Mouse (Mus musculus) heart, adult 2 months (tissue): Measurements from ENCODE around the gene Gpr153. TPM values are rescaled to one million over a fixed set of nuclear protein-coding genes. Genes with fewer than 3 reads are reported as not detected.

Experiments used
- DNase-seq, 2 experiments: peaks; one replicate each; pipeline ENCODE4 v3.0.0; 2021
- H3K27ac ChIP-seq: fragments of 200-600 bp; 2 replicates; pipeline ENCODE4 v1.8.1; 2022
- H3K27me3 ChIP-seq: fragments of 200-500 bp; 2 replicates; pipeline ENCODE4 v1.6.1; 2012; ENCODE audit warnings: mild to moderate bottlenecking, low read length, inconsistent platforms, mixed read lengths; ENCODE audit not compliant: control insufficient read depth, insufficient read depth
- H3K36me3 ChIP-seq: fragments of 200-500 bp; 2 replicates; pipeline ENCODE4 v1.6.1; 2012; ENCODE audit warnings: low read length, inconsistent platforms; ENCODE audit not compliant: control insufficient read depth, insufficient read depth
- H3K4me1 ChIP-seq: fragments of 200-500 bp; 2 replicates; pipeline ENCODE4 v1.6.1; 2011; ENCODE audit warnings: low read length; ENCODE audit not compliant: control insufficient read depth, insufficient read depth
- H3K4me3 ChIP-seq: fragments of 200-600 bp; 2 replicates; pipeline ENCODE4 v1.8.1; 2022
- H3K79me2 ChIP-seq: fragments of 200-500 bp; replicated peaks from 2 replicates; pipeline ENCODE4 v1.6.1; 2012; ENCODE audit warnings: mild to moderate bottlenecking, inconsistent platforms, low read length, moderate library complexity, mixed read lengths; ENCODE audit not compliant: control insufficient read depth, insufficient read depth
- H3K9ac ChIP-seq: fragments of 200-500 bp; 2 replicates; pipeline ENCODE4 v1.6.1; 2012; ENCODE audit warnings: low read depth, mild to moderate bottlenecking, control low read depth, inconsistent platforms, low read length, mixed read lengths
- CTCF ChIP-seq: fragments of 200-600 bp; IDR thresholded peaks from 2 replicates; pipeline ENCODE4 v1.8.1; 2022; ENCODE audit warnings: antibody characterized with exemption, mild to moderate bottlenecking, moderate library complexity
- EP300 ChIP-seq: fragments of 200-500 bp; IDR thresholded peaks from 2 replicates; pipeline ENCODE4 v1.6.1; 2011; ENCODE audit warnings: low read depth, low read length, control low read depth; ENCODE audit not compliant: insufficient read depth
- POLR2A ChIP-seq: fragments of 200-500 bp; IDR thresholded peaks from 2 replicates; pipeline ENCODE4 v1.6.1; 2011; ENCODE audit warnings: mild to moderate bottlenecking, low read depth, low read length, control low read depth; ENCODE audit not compliant: insufficient read depth
- WGBS: fragments of 180-500 bp; shearing (Covaris S2); methylation state at CpG from one replicate; pipeline ENCODE4 v1.1.7; 2018; 5-methylcytosine and 5-hydroxymethylcytosine counted together
- intact Hi-C: fragments of 180-260 bp; cut with DNase I; formaldehyde crosslinking; loops from one replicate; pipeline ENCODE4 v1.15.1; 2025
- polyA plus RNA-seq: library from polyadenylated mRNA; depleted of rRNA; stranded (reverse); fragments of >200 nt; gene quantifications from 2 replicates; pipeline ENCODE4 v1.2.3, GENCODE M21; 2012
- total RNA-seq, 2 experiments: library from RNA; stranded (reverse); gene quantifications; 2 replicates each; pipeline ENCODE4 v1.2.3; 2021

Gpr153 gene
- total and polyA plus RNA-seq, 3 experiments = 8.6 to 18.0 (median 11.9) TPM

- Histone ChIP-seq H3K27ac (no peak overlapping the region), H3K36me3 (no peaks in the 10 kb centered on the region), H3K4me3 (no peak overlapping the region), H3K27me3 (no peaks in the 10 kb centered on the region), H3K9ac (no peak overlapping the region), H3K4me1 (peaks cover 6% of the 10 kb centered on the region), H3K79me2 (no peaks in the 10 kb centered on the region)
- DNase-seq = no peak
- TF ChIP-seq EP300 = no peak
- TF ChIP-seq POLR2A = no peak
- no peak for TF ChIP-seq CTCF
- 69% methylated on average over 4 of the region's 4 CpGs for WGBS
- intact Hi-C loops = no loop called here
Measured at GRCm38 (mm10) chr4:152239974-152240373, 34.1 kb upstream of the Gpr153 start.

GRCm38 (mm10) chr4:152243241-152243891 lies 30.7 kb upstream of the Gpr153 start:
- H3K9ac ChIP-seq = no peak overlapping the region
- DNase-seq = no peak
- no peak for TF ChIP-seq EP300
- no peak for TF ChIP-seq POLR2A
- no peak for TF ChIP-seq CTCF
- intact Hi-C loops = no loop called here
- no peak overlapping the region for H3K27ac ChIP-seq
- WGBS = 81% methylated on average over 9 of the region's 9 CpGs
- no peaks in the 10 kb centered on the region for H3K27me3 ChIP-seq
- 0 out of 2 replicates have a peak, but pooled peaks cover 2% of the 10 kb centered on the region for H3K36me3 ChIP-seq
- H3K4me1 ChIP-seq = peaks cover 15% of the 10 kb centered on the region
- no peak overlapping the region for H3K4me3 ChIP-seq
- H3K79me2 ChIP-seq = no peaks in the 10 kb centered on the region

- Histone ChIP-seq H3K4me1 (peaks cover 15% of the 10 kb centered on the region), H3K4me3 (no peak overlapping the region), H3K79me2 (no peaks in the 10 kb centered on the region), H3K27ac (peak overlapping the region; percentile 87; the same call in 1 of the 2 replicates), H3K27me3 (no peaks in the 10 kb centered on the region), H3K36me3 (0 out of 2 replicates have a peak, but pooled peaks cover 2% of the 10 kb centered on the region), H3K9ac (no peak overlapping the region)
- WGBS = 85% methylated on average over 8 of the region's 8 CpGs
- TF ChIP-seq CTCF (no peak), EP300 (no peak)
- intact Hi-C loops = loop anchor here (2.0 kb wide), 1 partner anchor 17 kb away; no protein-coding TSS in a partner anchor
- DNase-seq = no peak
Measured at GRCm38 (mm10) chr4:152243969-152244368, 30.1 kb upstream of the Gpr153 start.

GRCm38 (mm10) chr4:152244545-152245522 lies 29.2 kb upstream of the Gpr153 start:
- DNase-seq = no peak
- H3K9ac ChIP-seq = peak overlapping the region; percentile 21
- peaks cover 15% of the 10 kb centered on the region for H3K4me1 ChIP-seq
- no peak overlapping the region for H3K4me3 ChIP-seq
- TF ChIP-seq CTCF = no peak
- no peak for TF ChIP-seq POLR2A
- no peak for TF ChIP-seq EP300
- peak overlapping the region; percentile 87 for H3K27ac ChIP-seq
- intact Hi-C loops = loop anchor here (2.0 kb wide), 1 partner anchor 18 kb away; no protein-coding TSS in a partner anchor
- no peaks in the 10 kb centered on the region for H3K27me3 ChIP-seq
- 69% methylated on average over 11 of the region's 11 CpGs for WGBS
- H3K36me3 ChIP-seq = 0 out of 2 replicates have a peak, but pooled peaks cover 2% of the 10 kb centered on the region
- no peaks in the 10 kb centered on the region for H3K79me2 ChIP-seq

GRCm38 (mm10) chr4:152246011-152246410 lies 28.0 kb upstream of the Gpr153 start:
- DNase-seq = peak in 1 of 2 experiments; percentile 60
- Histone ChIP-seq H3K4me3 (no peak overlapping the region), H3K4me1 (peaks cover 15% of the 10 kb centered on the region), H3K79me2 (no peaks in the 10 kb centered on the region), H3K27me3 (no peaks in the 10 kb centered on the region), H3K36me3 (0 out of 2 replicates have a peak, but pooled peaks cover 2% of the 10 kb centered on the region), H3K27ac (peak overlapping the region; percentile 87), H3K9ac (no peak overlapping the region)
- 65% methylated on average over 6 of the region's 6 CpGs for WGBS
- intact Hi-C loops = loop anchor here (2.0 kb wide), 1 partner anchor 27 kb away; no protein-coding TSS in a partner anchor
- TF ChIP-seq EP300 = no peak
- no peak for TF ChIP-seq POLR2A
- no peak for TF ChIP-seq CTCF
